Mouse (Mus musculus): ENCODE measurements around the gene Gm8947.
"Not testable (repeated sequence)": the region's sequence is repeated elsewhere in the genome, so short reads cannot be mapped to it uniquely, and the experiment has no call there.

- TF ChIP-seq CTCF (IDR thresholded peaks at IDR 0.05; ENCODE audit: low read depth, low read length); POLR2A (IDR thresholded peaks at IDR 0.05; ENCODE audit: borderline replicate concordance, low read depth, low read length): not testable (repeated sequence)
Measured at GRCm38 (mm10) chr1:151186879-151187424, 5.2 kb upstream of the Gm8947 start.
